Mouse (Mus musculus) ES-Bruce4 (cell line): ENCODE results near the gene Ufc1.

Experiments
- CTCF ChIP-seq: IDR thresholded peaks from one replicate; pipeline ENCODE4 v1.8.1; 2011; ENCODE audit warnings: low read depth, low read length
- POLR2A ChIP-seq: IDR thresholded peaks from one replicate; pipeline ENCODE4 v1.8.1; 2011; ENCODE audit warnings: low read length; ENCODE audit not compliant: insufficient read depth

DNA sequence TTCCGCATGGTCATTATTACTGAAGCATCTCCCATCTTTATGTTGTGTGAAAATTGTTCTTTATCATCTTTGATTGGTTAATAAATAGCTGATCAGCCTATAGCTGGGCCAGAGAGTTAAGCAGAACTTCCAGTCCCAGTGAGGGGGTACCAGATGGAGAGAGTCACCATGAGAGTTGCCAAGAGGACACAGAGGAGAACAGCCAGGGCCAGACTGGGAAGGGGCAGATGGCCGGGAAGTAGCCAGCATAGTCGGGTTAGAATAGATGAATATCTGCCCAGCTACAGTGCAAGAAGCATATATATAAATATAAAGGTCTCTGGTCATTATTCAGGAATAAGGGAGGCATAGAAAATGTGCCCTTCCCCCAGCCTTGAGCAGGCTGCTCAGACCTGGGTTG is 3.4 kb upstream of the Ufc1 start:
- no peak for TF ChIP-seq POLR2A
- no peak for TF ChIP-seq CTCF
